Mouse (Mus musculus): ENCODE data around the gene Trpm3.

Gene Trpm3

DNA sequence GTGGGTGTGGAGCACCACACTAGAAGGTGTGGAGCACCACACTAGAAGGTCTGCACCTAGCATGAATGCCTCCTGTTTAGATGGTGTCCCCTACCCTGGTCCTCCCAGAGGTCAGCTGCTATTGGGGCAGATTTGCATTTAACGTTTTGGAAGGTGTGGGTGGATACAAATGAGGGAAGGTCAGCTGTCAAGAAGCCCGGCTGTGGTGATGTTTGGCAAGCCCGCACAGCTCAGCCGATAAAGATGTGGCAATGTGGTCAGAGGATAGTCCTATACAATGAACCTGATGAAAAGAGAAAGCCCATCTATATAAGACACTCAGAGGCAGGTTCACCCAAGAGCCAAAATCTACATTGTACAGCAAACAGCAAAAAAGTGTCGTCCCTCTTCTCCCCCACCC lies 895.3 kb downstream of the Trpm3 start:
- no peak for DNase-seq (ENCODE audit: low read depth, low spot score)

DNA sequence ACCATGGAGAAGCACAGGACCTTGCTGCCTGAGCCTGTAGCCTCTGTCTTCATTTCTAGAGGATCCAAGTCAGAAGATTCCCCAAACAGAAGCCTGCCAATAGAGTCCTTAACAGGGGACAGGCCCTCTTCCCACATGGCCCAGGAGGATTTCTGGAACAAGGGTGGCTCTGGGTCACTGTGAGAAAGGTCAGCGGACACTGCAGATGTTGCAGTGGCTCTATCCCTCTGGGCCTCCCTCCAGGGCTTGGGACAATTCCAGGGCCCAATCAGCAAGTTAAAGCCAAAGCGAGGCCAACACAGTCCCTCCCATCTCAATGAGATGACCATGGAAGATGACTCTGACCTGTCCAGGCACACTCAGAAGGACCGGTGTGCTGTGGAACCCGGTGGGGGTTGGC lies 896.1 kb downstream of the Trpm3 start:
- peak; percentile 94 for DNase-seq (ENCODE audit: low read depth, low spot score)

DNA sequence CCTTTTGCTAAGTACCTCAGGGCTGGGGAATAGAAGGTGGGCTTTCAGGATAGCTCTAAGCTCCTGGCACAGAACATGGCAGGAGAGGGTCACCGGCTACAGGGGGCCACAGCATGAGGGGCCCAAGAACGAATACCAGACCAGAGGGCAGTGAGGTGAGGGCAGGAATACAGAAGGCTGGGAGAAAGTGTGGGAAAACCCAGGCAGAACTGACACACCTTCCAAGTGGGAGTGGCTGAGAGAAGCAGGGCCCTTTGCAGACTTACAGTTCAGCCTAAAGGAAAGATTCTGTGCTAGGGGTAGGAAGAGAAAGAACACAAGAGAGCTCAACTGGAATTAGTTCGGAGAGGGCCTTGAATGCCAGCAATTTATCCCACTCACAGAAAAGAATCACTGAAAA lies 896.9 kb downstream of the Trpm3 start:
- no peak for DNase-seq (ENCODE audit: low read depth, low spot score)

DNA sequence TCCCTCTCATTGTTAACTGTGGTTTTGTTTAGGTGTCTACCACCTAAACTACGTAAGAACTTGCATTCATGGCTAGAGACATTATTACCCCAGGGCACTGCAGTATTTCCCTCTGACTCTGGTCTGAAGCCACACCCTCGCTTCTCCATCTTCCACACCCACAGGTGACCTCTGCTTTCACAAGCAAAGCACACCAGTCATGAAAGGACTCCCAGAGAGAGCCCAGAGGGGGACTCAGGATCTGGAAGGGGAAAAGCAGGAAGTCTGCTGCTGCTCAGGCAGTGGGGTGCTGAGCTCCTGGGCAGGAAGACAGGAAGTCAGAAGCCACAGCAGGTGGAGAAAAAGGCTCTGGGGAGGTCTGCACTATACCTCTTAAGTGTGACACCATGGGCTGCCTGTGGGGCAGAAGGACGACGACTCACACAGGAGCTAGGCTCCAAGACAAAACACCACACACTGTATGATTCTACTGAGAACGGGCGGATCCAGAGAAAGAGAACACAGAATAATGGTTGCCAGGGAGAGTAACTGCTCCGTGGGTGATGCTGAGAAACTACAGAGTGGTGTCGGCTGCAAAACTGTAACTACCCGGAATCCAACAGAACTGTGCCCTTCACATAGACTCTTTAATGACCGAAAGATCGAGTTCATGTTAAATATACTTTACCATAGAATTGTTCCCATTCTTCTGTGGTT lies 898.1 kb downstream of the Trpm3 start:
- DNase-seq (ENCODE audit: low read depth, low spot score) = no peak

DNA sequence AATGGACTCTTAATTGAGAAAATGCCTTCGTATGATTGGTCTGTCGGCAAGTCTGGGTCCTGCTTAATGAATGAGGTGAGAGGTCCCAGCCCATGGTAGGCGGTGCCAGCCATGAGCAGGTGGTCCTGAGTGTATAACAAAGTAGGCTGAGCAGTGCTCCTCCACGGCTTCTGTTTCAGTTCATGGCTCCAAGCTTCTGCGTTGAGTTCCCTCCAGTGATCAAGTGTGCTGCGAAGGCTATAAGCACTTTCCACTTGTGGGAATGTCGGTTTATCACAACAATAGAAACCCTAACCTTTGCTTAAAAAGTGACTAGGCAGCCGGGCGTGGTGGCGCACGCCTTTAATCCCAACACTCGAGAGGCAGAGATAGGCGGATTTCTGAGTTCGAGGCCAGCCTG lies 898.7 kb downstream of the Trpm3 start:
- DNase-seq (ENCODE audit: low read depth, low spot score) = no peak

DNA sequence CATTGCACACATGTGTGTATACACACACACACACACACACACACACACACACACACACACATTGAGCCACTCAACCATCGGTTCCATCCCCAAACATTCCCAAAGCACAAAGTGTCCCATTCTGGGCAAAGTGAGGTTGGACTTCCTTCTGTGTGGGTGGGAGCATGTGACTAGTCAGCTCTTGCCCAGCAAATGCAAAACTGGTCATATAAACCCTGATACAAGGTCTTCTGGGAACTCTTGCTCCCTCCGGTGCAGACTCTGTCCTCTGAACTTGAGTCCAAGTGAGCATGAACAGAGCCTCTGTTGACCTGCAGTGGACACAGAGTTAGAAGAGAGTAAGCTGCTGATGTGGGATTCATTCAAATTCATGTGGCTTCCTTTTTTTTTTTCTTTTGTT lies 899.5 kb downstream of the Trpm3 start:
- DNase-seq (ENCODE audit: low read depth, low spot score) = no peak

DNA sequence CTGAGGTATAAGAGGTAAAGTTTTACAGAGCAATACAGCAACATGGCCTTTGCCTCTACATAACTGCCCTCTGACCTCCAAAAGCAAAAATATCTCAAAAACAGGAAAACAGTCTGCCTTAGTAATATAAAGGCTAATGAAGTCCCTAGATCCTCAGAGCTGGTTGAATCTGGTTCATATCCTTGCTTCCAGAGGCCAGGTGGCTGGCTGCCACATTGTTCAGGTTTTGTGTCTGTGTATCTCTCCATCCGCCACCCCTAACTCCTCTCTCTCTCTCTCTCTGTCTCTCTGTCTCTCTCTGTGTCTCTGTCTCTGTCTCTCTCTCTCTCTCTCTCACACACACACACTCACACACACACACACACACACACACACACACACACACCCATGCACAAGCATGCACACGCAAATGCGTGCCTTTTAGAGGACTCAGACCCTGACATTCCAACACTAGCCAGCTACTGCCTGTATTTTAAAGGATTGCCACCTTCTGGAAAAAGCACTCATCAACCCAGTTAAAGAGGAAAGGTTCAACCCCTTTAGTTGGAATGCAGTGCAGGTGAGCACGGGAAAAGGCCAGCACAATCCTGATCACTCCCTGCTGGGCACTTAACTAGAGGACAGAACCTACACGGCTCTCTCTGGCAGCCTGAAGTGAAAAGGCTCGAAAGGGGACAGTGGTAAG lies 902.8 kb downstream of the Trpm3 start:
- no peak for DNase-seq (ENCODE audit: low read depth, low spot score)

DNA sequence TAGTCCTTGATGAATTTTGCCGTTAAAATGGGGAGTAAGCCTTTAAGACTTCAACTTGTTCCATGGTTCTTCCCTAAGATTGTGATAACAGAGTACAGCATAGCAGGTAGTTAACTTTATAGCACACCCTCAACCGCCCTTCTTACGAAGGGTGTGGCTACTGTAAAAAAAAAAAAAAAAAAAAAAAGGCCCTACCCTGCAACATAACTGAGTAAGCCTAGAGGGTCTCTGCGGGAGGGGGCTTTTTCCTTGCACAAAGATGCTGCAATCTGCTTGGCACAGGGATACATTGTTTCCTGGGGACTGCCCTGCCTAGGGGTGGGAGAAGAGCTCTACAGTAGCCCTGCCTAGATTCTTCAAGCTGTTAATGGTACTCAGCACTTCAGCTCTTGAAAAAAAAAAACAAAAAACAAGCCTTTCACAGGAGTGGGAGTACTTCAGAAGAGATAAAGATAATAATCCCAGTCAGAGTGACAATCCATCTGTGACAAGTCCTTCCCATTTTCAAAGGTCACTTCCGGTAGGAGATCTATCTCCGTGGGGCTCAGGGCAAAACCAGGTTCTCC lies 903.4 kb downstream of the Trpm3 start:
- DNase-seq (ENCODE audit: low read depth, low spot score) = no peak

DNA sequence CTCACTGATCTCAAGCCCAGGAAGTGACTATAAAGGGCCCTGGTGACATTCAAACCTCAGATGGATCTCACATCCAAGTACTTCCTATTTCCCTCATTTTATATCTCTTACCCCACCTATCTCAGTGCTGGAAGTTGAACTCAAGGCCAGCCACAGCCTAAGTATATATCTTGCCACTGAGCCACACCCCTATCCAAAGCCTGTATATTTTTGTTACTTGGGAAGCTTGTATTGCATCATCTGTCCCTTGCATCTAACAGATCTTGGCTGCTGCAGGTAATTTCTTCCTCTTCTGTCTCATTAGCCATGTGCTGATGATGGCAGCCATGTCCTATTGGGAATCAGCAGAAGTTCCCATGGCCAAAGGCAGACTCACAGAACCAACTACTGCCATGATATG lies 904.9 kb downstream of the Trpm3 start:
- no peak for DNase-seq (ENCODE audit: low read depth, low spot score)

All from skeletal muscle tissue, adult 2 months (tissue).